8 mouse cellular contexts compared by ENCODE assay signal in the genomic region with DNA sequence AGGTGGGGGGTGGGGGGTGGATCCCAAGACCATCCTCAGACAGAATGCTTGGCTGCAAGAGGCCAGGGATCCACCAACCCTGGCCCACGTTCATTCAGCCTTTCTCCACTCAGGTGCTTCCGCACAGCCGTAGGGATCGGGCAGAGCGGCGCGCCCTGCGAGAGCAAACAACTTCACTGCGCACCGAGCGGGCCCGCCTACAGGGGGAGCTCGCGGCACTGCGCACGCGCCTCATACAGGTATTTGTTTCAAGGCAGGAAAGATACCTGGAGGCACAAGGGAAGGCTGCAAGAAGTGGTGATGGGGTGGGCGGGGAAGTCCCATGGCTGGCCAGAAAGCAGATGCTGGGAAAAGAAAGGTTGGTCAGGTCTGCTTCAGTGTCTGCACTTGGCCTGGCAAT. TPM values are rescaled to one million over a fixed set of nuclear protein-coding genes. Genes with fewer than 3 reads are reported as not detected.
A peak's percentile ranks its signal among the peaks of the same experiment; 100 is the strongest.
DNase-seq lines count a peak whose midpoint lies in the region; TF ChIP-seq lines count a peak whose summit lies in the region.

No protein-coding gene starts in this region.

- 0 out of 2 replicates have a peak, but pooled peaks have one; percentile 29 for TF ChIP-seq POLR2A in bone marrow, adult 2 months (IDR thresholded peaks at IDR 0.05; ENCODE audit: borderline replicate concordance, control insufficient read depth, low read depth, low read length)
- no peak for TF ChIP-seq POLR2A in kidney, adult 2 months (IDR thresholded peaks at IDR 0.05; ENCODE audit: low read depth, low read length)

- no peak overlapping the region for H3K27ac ChIP-seq in bone marrow, adult 2 months (ENCODE audit: control insufficient read depth, insufficient read depth, low read depth, low read length, poor library complexity)
- no peak overlapping the region for H3K27ac ChIP-seq in kidney, adult 2 months (ENCODE audit: insufficient read depth, low read depth, low read length)

- H3K4me1 ChIP-seq in bone marrow, adult 2 months (ENCODE audit: control insufficient read depth, insufficient read depth, low read length), result no peaks in the 10 kb centered on the region
- peaks cover 6% of the 10 kb centered on the region; the same call in 1 of the 2 replicates for H3K4me1 ChIP-seq in kidney, adult 2 months (ENCODE audit: control insufficient read depth, insufficient read depth, low read length)

- no peaks in the 10 kb centered on the region for H3K36me3 ChIP-seq in C2C12 (ENCODE audit: control insufficient read depth, insufficient read depth)
- H3K36me3 ChIP-seq in kidney, adult 2 months (ENCODE audit: control insufficient read depth, insufficient read depth, low read length), result no peaks in the 10 kb centered on the region

- no peak overlapping the region for H3K4me3 ChIP-seq in C2C12 (ENCODE audit: insufficient read depth, poor library complexity, severe bottlenecking)
- H3K4me3 ChIP-seq in bone marrow, adult 2 months (replicated peaks; ENCODE audit: control insufficient read depth, low read depth, low read length), result no peak overlapping the region
- H3K4me3 ChIP-seq in kidney, adult 2 months (ENCODE audit: insufficient read depth, low read depth, low read length), result no peak overlapping the region

- DNase-seq in gastrocnemius, postnatal 10 days, result peak; percentile 67
- DNase-seq in gastrocnemius, adult 8-10 months (ENCODE audit: low spot score in 2 of 2), result no peak
- DNase-seq in kidney, adult 2 months, result peak; percentile 62
- DNase-seq in lung, postnatal 4 days, result peak; percentile 70 to 73
- DNase-seq in thymus, postnatal 14 days, result peak; percentile 68
- DNase-seq in frontal cortex, postnatal 25 days (ENCODE audit: low spot score in 2 of 2), result no peak

- H3K79me3 ChIP-seq in C2C12 (ENCODE audit: low read depth), result no peaks in the 10 kb centered on the region

- TF ChIP-seq CTCF in C2C12 (IDR thresholded peaks at IDR 0.05; ENCODE audit: control insufficient read depth, insufficient read depth, insufficient read length), result peak; percentile 61
- TF ChIP-seq CTCF in bone marrow, adult 2 months (IDR thresholded peaks at IDR 0.05; ENCODE audit: control insufficient read depth, insufficient read depth, low read length), result peak; percentile 70
- peak; percentile 73 for TF ChIP-seq CTCF in kidney, adult 2 months (conservative IDR thresholded peaks at IDR 0.05; ENCODE audit: insufficient read depth, insufficient read length, low read depth, low read length)

- 7% methylated on average over 18 of the region's 18 CpGs for WGBS in bone marrow, adult 2 months
- 30% methylated on average over 18 of the region's 18 CpGs for WGBS in kidney, adult 2 months

- no peaks in the 10 kb centered on the region for H3K79me2 ChIP-seq in C2C12 (ENCODE audit: control insufficient read depth, insufficient read depth)

- no peak overlapping the region for H3ac ChIP-seq in C2C12 (ENCODE audit: control insufficient read depth, insufficient read length, low read depth)

- H3K27me3 ChIP-seq in C2C12 (ENCODE audit: control insufficient read depth, insufficient read depth, insufficient read length), result peaks cover 23% of the 10 kb centered on the region
- H3K27me3 ChIP-seq in kidney, adult 2 months (replicated peaks; ENCODE audit: control insufficient read depth, insufficient read depth, low read length), result no peaks in the 10 kb centered on the region

TF ChIP-seq in C2C12, 6 proteins besides CTCF, POLR2A, EP300 and RAD21:
- TF ChIP-seq USF1 (IDR thresholded peaks at IDR 0.05; ENCODE audit: low read depth) (no peak), MYOD1 (IDR thresholded peaks at IDR 0.05; ENCODE audit: control insufficient read depth, insufficient read length, low read depth) (no peak), MYOG (IDR thresholded peaks at IDR 0.05; ENCODE audit: control insufficient read depth, extremely low read depth, insufficient read length) (no peak), CEBPB (IDR thresholded peaks at IDR 0.05; ENCODE audit: low read depth) (no peak), MAX (IDR thresholded peaks at IDR 0.05) (no peak), FOSL1 (IDR thresholded peaks at IDR 0.05; ENCODE audit: insufficient read depth, low read length, poor library complexity, severe bottlenecking) (no peak)

RNA-seq across cellular contexts. Expression of a gene that starts 11.7 kb away (rescaled TPM):
- total RNA-seq in gastrocnemius, postnatal 10 days (2021), result 1 to 10 TPM; 5.9 to 9.7 TPM
- 1 to 10 TPM; 3.0 to 3.8 (median 3.5) TPM for total RNA-seq in gastrocnemius, adult 8-10 months (2022)
- 0.18 TPM for polyA plus RNA-seq in C2C12 (2012; fragmentation: generic; extraction: Trizol)
- polyA plus RNA-seq in bone marrow, adult 2 months (2011; ENCODE audit: insufficient read depth, insufficient read length, low replicate concordance, missing spikeins), result 2.9 and 4.7 TPM in 2 replicates
- 8.8 and 10.0 TPM in 2 replicates for polyA plus RNA-seq in kidney, adult 2 months (2012; rRNA removed)

RNA-seq across cellular contexts. Expression of a gene that starts 55.4 kb away (rescaled TPM):
- total RNA-seq in gastrocnemius, postnatal 10 days (2021), result under 1 TPM in 1 of 2 experiments, not detected in 1; 0.05 TPM
- total RNA-seq in gastrocnemius, adult 8-10 months (2022), result not detected
- polyA plus RNA-seq in C2C12 (2012; fragmentation: generic; extraction: Trizol), result 0.01 TPM
- not detected in 2 replicates for polyA plus RNA-seq in bone marrow, adult 2 months (2011; ENCODE audit: insufficient read depth, insufficient read length, low replicate concordance, missing spikeins)
- polyA plus RNA-seq in kidney, adult 2 months (2012; rRNA removed), result 0.03 and 0.04 TPM in 2 replicates

Comparison
In these comparisons a context has a peak if more than half of its experiments do, and no peak if none do; other contexts are left out.
1. DNase-seq: peak in gastrocnemius, postnatal 10 days (single experiment), kidney, adult 2 months (single experiment), lung, postnatal 4 days (2 of 2) and thymus, postnatal 14 days (single experiment); none in gastrocnemius, adult 8-10 months (0 of 2) and frontal cortex, postnatal 25 days (0 of 2).
2. Peak in every context shown above with its lines, with median percentiles within 50 percentile points of each other: CTCF ChIP-seq.